Mouse (Mus musculus): ENCODE data around the gene D930007J09Rik.

- no peak for TF ChIP-seq CTCF (IDR thresholded peaks at IDR 0.05 in 2 of 3, conservative IDR thresholded peaks at IDR 0.05 in 1 of 3; ENCODE audit: control insufficient read depth in 1 of 3, insufficient read depth in 1 of 3, low read depth in 2 of 3, low read length in 3 of 3, poor library complexity in 1 of 3, severe bottlenecking in 1 of 3)
- no peak for TF ChIP-seq GABPA (IDR thresholded peaks at IDR 0.05; ENCODE audit: low read depth, low read length)
- no peak for TF ChIP-seq GATA1 (IDR thresholded peaks at IDR 0.05; ENCODE audit: low read depth, low read length)
- TF ChIP-seq HCFC1 (IDR thresholded peaks at IDR 0.05; ENCODE audit: low read depth, low read length): no peak
- no peak for TF ChIP-seq POLR2A (IDR thresholded peaks at IDR 0.05; ENCODE audit: control insufficient read depth in 1 of 2, insufficient read depth in 1 of 2, low read depth in 1 of 2, low read length in 2 of 2, poor library complexity in 1 of 2)
- no peak for TF ChIP-seq BHLHE40 (IDR thresholded peaks at IDR 0.05; ENCODE audit: borderline replicate concordance, low read depth, low read length)
- no peak for TF ChIP-seq CHD1 (IDR thresholded peaks at IDR 0.05; ENCODE audit: low read depth, low read length)
- no peak for TF ChIP-seq SIN3A (IDR thresholded peaks at IDR 0.05; ENCODE audit: low read length)
- TF ChIP-seq TCF12 (IDR thresholded peaks at IDR 0.05; ENCODE audit: low read depth, low read length): no peak
- TF ChIP-seq E2F4 (IDR thresholded peaks at IDR 0.05; ENCODE audit: borderline replicate concordance, low read depth, low read length): no peak
Observed at GRCm38 (mm10) chr13:32787584-32787983, 15.1 kb downstream of the D930007J09Rik start.
